Mouse (Mus musculus): ENCODE results near the gene Usp20.

Gene Usp20

GRCm38 (mm10) chr2:31069506-31069905 is 87.4 kb downstream of the Usp20 start:
- no peak for DNase-seq (ENCODE audit: low read depth, low spot score)
